Mouse (Mus musculus) cerebellum, postnatal 25 days (tissue): Measurements from ENCODE around the gene Ak9.

ENCODE experiments used
- DNase-seq, 2 experiments: peaks; one replicate each; pipeline ENCODE4 v3.0.0; 2021; ENCODE audit warnings: mixed read lengths in 2 of 2

Ak9 gene

DNA sequence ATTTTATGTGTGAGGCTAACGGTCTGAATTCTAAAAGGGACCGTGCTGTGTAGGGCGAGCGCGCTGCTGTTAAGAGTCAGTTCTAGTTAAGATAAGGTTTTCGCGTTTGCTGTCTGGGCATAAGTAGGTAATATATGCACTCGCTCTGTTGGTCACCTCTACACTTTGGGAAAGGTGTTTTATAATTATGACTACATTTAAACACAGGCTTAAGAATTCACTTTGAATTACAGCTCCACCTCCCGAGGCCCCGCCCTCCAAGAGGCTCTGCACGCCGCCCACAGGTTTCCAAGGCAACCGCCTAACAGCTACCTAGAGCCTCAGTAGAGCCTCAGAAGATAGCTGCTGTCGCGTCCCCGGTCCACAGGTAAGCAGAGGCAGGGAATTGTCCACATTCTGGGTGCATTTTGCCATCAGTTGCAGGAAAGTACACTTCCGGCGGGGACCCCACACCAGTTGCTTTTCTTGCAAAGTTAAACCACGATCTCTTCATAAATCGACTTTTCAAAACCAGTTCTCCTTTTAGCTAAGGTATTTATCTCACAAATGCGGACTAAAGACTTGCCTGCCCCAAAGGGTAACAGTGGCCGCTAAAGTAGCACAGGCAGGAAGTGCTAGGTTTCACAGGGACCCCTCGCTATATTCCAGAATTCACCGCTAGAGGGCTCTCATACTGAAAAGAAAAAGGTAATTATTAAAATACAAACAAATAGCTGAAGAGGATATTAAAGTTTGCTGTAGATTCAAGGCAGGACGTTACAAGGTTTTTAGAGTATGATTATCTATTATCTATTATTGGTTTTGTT is at the start of gene Ak9:
Ak9 (plus strand) TSS at position 342 of the 806 bp plus-strand sequence.
- peak; percentile 80 to 92 for DNase-seq

- DNase-seq, result no peak
Measured at GRCm38 (mm10) chr10:41260243-41261006, 43.4 kb upstream of the Ak9 start.

DNA sequence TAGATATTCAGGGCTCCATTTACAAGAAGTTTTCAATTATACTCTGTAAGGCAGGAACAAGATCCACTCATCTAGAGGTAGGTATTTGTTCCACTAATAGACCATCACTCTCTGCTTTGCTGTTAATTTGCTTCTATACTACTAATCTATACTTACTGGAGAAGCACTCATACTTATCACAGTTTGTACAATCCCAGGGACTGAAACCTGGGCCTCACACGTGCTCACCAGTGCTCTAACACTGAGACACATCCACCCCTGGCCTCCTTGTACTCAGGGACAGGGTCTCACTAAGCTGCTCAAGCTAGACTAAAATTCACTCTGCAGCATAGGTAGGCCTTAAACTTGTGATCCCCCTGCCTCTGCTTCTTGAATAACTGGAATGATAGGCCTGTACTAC is 42.6 kb upstream of the Ak9 start:
- DNase-seq, result no peak

DNA sequence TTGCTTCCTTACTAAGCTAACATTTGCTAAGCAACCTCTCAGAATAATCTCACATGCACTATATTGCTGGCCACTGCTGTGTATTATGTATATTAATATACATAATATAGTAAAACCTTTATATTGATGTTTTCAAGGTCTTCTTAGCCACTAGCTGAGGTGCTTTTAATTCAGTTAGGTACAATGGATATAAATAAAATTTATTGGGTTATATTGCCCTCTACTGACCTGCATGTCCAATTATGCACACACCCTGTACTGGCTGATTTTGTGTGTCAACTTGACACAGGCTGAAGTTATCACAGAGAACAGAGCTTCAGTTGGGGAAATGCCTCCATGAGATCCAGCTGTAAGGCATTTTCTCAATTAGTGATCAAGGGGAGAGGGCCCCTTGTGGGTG is 41.9 kb upstream of the Ak9 start:
- no peak for DNase-seq

DNA sequence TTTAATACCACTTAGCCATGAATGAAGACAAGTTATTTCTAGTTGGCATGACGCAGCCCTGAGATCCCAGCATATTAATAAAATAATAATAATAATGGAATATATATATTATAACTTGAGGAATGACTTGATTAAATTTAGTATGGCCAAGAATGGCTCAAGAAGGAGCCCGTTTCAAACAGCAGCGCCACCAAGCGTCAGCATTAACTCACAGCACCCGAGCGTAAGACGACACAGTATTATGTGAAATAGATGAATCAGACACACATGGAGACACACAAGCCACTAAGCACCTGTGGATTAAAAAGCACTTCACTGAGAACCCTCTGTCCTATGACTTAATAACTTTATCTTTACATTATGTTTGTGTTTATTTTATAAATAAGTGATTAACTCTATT is 31.9 kb upstream of the Ak9 start:
- peak in 1 of 2 experiments; percentile 47 for DNase-seq

- DNase-seq, result no peak
Measured at GRCm38 (mm10) chr10:41274871-41275270, 28.9 kb upstream of the Ak9 start.

GRCm38 (mm10) chr10:41278808-41279207 is 25.0 kb upstream of the Ak9 start:
- no peak for DNase-seq

DNA sequence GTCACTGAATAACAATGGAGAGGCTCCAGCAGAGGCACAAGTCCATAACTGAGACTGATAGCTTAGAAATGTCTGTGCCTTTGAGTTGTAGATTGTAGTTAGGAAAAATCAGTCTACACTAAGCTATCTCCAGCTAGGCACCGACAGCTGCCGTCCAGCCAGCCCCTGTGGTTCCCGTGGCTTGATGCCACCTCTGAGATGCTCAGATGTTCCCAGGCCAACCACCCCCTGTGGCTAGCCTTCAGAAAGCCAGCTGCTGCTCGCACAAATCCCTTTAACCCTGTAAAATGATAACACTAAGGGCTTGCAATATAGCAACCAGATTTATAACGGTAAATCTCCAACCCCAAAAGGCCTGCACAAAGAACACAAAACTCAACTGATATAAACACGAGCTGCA is 23.6 kb upstream of the Ak9 start:
- peak in 1 of 2 experiments; percentile 39 for DNase-seq

DNA sequence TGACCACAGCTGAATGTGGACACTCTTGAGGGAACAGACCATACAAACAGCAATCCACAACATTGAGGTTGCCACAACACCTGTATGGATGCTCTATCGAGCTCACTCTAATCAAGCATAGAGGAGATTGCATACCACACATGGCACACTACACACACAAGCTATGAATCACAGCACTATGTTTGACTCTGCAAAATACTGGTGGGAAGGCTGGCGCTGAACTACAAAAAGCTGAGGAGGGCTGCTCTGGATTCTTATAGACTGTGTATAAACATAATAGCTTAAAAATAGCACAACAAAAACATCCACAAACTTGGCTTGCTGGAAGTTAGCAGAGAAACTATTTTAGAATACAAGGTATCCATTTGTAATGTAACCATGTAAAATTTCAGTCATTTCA is 23.0 kb upstream of the Ak9 start:
- DNase-seq, result no peak

DNA sequence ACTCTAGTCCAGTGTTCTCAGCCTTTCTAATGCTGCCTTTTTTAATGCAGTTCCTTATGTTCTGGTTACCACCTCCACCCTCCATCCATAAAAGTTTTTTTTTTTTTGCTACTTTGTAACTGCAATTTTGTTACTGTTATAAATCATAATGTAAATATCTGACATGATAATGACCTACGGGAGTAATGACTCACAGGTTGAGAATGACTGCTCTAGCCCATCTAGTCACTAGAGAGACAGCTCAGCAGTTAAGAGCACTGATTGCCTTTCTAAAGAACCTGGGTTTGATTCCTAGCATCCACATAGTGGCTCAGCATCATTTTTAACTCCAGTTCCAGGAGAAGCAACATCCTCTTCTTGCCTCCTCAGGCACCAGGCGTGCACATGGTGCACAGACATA is 21.7 kb upstream of the Ak9 start:
- DNase-seq, result no peak

DNA sequence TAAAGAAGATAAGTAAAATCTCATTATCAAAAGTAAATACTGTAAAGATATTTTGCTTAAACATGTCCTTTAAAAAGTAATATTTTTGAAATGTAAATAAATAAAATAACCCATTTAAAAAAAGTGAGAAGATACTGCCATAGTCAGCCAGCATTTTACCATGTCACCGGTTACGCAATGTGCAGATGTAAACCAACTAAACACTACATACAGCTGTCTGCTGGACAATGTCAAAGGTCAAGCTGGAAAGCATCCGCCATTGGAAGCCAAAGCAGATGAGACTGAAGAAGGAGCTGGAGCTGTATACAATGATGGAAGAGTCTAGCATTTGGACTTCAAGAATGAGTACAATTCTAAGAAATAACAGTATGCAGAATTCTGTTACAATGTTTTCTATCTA is 16.2 kb upstream of the Ak9 start:
- no peak for DNase-seq

DNA sequence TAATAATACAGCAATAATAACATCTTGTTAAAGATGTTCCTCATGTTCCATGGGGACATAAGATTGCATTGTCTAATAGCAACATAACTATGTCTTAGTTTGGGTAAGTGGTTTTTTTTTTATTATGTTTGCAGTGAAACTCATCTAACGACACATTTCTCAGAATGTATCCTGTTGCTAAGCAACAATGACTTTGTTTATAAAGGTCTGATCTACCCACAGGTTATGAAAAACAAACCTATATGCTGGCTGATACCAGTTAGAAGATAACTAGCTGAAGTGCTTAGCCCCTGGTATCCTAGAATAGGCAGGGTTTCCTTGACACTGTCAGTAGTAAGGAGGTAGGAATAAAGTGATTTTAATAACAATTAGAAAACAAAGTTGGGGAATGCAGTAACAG is 15.7 kb upstream of the Ak9 start:
- no peak for DNase-seq

GRCm38 (mm10) chr10:41288771-41289415 is 14.9 kb upstream of the Ak9 start:
- peak; percentile 85 to 91 for DNase-seq

DNA sequence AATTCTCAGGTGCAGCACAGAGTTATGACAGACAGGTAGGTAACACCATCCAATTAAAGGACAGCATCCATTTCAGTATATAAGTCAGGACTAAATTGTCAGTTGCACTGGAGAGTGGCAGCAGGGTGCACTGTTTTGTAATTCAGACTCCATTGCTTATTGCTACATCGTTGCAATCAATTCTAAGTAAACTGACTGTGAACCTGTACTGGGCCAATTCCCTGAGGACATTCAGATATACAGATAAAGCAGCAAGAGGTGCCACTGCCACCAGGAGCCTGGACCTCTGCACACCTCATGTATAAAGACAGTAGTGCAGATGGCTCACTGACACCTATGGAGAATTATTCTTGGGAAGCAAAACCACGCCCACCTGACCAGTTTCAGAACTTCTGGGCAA is 12.8 kb upstream of the Ak9 start:
- no peak for DNase-seq

DNA sequence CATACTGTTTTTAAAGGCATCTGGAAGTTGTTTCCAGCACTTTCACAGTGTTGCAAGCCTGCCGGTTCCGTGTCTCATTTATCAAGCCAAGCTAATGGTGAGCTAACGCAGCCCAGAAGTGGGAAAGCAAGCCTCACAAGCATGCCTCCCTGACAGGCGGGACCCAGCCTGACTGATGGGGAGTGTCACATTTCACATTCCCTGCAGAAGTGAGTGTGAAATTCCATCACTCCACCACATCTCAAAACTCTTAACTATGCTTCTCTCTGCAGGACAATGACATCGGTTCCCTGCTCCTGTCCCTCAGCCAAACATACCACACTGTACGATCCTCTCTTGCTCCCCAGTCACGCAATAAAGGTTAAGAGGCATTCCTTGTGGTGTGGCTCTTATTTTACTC is 10.8 kb upstream of the Ak9 start:
- DNase-seq, result no peak

DNA sequence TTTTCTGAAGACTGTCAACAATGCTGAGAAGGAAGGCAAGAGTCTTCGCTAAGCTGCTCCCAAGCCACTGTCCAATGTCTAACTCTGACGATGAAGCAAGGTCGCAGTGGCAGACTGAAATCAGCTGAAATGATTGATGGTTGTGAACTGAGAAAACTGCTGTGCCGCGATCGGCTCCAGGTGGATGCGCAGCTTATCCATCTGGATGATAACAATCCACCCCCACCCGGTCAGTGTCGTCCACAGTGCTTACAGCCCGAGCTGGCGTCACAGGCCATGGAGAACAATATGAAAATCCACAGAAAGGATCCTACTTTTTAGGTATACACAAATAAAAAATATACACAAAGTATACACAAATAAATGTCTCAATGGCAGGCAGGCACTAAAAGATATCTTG is 9.0 kb upstream of the Ak9 start:
- DNase-seq, result peak; percentile 37 to 42

GRCm38 (mm10) chr10:41295145-41295544 is 8.6 kb upstream of the Ak9 start:
- peak; percentile 68 to 78 for DNase-seq

- DNase-seq, result no peak
Measured at GRCm38 (mm10) chr10:41300161-41300560, 3.6 kb upstream of the Ak9 start.

DNA sequence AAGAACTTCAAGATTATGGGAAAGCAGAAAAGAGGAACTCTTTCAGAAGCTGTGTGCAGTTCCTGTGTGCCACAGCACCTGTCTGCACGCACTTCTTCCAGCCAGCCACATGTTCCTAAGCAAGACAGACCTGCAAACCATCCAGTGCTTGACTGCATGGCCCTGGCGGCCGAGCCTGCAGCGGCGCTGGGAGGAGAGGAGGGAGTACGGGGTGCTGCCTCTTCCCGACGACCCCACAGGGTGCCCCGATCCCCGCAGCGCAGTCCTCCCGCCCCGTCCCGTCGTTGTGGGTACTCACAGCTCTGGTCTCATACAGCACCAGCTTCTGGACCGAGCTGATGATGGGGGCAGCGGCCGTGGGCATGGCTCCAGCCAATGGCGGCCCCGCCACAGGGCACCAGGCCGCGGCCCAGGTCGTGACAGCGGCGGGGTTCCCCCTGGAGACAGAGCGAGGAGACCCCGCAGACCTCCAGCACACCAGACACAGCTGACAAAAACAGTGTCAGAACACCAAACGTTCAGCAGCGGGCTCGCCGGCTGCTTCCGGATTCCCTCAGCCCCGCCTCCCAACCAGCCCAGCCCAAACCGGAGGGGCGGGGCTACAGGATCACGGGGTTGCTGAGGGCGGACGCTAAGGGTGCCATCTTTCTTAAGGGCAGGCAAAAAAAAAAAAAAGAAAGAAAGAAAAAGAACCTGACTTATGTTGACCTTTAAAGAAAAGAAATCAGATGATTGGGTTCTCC is 920 bp upstream of the Ak9 start, which contains the start of gene Fig4:
Fig4 (minus strand) TSS at position 572 of the 743 bp plus-strand sequence.
- DNase-seq, result peak; percentile 87 to 95

GRCm38 (mm10) chr10:41304961-41305455 is 1.2 kb downstream of the Ak9 start:
- no peak for DNase-seq

- DNase-seq, result no peak
Measured at GRCm38 (mm10) chr10:41308205-41308604, 4.4 kb downstream of the Ak9 start.

DNA sequence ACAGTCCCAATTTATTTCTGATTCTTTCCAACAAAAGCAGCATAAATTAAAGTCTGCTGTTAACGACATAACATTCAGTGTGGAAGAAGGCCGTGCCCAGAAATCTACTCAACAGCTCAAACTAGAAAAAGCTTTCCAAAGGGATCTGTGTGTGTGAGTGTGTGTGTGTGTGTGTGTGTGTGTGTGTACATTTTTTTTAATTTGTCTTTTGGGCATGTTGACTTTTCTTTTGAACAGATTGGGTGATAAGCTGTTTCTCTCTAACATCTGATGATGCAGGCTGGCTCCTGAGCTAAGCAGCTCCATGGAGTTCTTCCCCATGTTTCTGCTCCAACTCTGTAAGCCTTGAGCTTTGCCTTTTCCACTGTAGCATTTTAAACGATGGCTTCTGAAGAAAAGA is 12.1 kb downstream of the Ak9 start:
- DNase-seq, result no peak
